Mouse (Mus musculus) liver, embryonic 16.5 days (tissue): ENCODE measurements at regions not wholly inside any gene's neighbourhood (a gene's known extent, or its start where the extent isn't known, plus 50 kb on each side); places are given as distances from the start of the nearest gene placed in this dataset.
"Not testable (repeated sequence)": the region's sequence is repeated elsewhere in the genome, so short reads cannot be mapped to it uniquely, and the experiment has no call there.

ENCODE experiments used
- ATAC-seq: fragments of 200-750 bp; cut with Nextera tagmentation; 2 replicates; pipeline ENCODE4 v1.8.0; 2017; ENCODE audit warnings: low read depth, mild to moderate bottlenecking, moderate number of reproducible peaks, moderate library complexity
- H3K27ac ChIP-seq: fragments of 300-500 bp; sonication (generic); 2 replicates; pipeline ENCODE4 v1.5.1; 2014; ENCODE audit warnings: mild to moderate bottlenecking, low read length
- H3K27me3 ChIP-seq: fragments of 300-500 bp; sonication (generic); 2 replicates; pipeline ENCODE4 v1.6.1; 2014; ENCODE audit warnings: low read depth, low read length, mixed read lengths; ENCODE audit not compliant: control insufficient read depth, insufficient read depth
- H3K36me3 ChIP-seq: fragments of 300-500 bp; sonication (generic); 2 replicates; pipeline ENCODE4 v1.6.1; 2014; ENCODE audit warnings: mild to moderate bottlenecking; ENCODE audit not compliant: control insufficient read depth, insufficient read depth
- H3K4me1 ChIP-seq: fragments of 300-500 bp; sonication (generic); 2 replicates; pipeline ENCODE4 v1.6.1; 2014; ENCODE audit warnings: low read depth, low read length, mixed read lengths; ENCODE audit not compliant: control insufficient read depth
- H3K4me2 ChIP-seq: fragments of 300-500 bp; sonication (generic); 2 replicates; pipeline ENCODE4 v1.6.1; 2014; ENCODE audit warnings: low read depth, low read length, mixed read lengths
- H3K4me3 ChIP-seq: fragments of 300-500 bp; sonication (generic); 2 replicates; pipeline ENCODE4 v1.5.1; 2014; ENCODE audit warnings: low read depth, mild to moderate bottlenecking, low read length
- H3K9ac ChIP-seq: fragments of 300-500 bp; sonication (generic); 2 replicates; pipeline ENCODE4 v1.6.1; 2014; ENCODE audit warnings: low read depth, low read length
- H3K9me3 ChIP-seq: fragments of 300-500 bp; sonication (generic); replicated peaks from 2 replicates; pipeline ENCODE4 v1.6.1; 2016; ENCODE audit warnings: low read length; ENCODE audit not compliant: control insufficient read depth
- WGBS: fragments of 180-500 bp; shearing (Covaris S2); extraction: QIAGEN DNeasy Blood & Tissue Kit; methylation state at CpG from one replicate; pipeline ENCODE4 v1.1.7; 2014; ENCODE audit not compliant: insufficient replicate concordance; 5-methylcytosine and 5-hydroxymethylcytosine counted together

DNA sequence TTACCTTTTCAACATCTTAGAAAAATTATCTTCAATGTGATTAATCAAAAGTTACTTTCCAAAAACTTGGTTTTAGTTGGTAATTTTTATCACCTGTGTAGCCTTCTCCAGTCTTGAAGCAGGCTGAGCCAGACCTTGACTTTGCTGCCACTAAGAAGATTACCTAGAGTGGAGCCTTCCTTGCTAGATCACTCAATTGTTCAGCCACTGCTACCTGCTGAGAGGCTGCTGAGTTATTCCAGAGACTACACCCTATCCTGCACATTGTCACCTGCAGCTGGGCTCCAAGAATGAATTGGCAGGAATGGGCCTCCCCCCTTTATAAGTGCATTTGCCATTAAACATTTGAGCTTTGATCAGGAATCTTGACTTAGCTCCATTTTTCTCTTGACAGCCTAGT is 360.4 kb downstream of the Trib2 start:
- not testable (repeated sequence) for H3K36me3 ChIP-seq, H3K4me1 ChIP-seq, H3K27ac ChIP-seq, ATAC-seq, H3K27me3 ChIP-seq, H3K9ac ChIP-seq, H3K9me3 ChIP-seq, H3K4me3 ChIP-seq, H3K4me2 ChIP-seq

DNA sequence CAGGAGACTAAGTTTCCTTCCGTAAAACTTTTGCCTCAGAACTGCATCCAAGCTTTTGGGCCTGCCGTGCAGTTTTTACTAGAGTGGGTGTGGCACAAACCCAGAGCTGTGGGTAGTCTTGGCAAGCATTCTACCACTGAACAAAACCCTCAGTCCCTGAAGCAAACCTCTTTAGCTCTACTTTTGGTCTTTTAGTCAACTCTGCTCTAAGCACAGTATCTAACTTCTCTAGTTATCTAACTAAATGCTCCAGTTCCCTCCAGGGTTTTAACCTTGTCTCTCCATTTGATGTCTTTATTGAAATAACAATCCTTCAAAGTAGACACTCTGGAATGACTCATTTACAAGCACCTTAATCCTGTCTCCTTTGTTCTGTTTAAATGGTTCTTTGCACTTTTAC is 361.0 kb downstream of the Trib2 start:
- H3K27me3 ChIP-seq: no peaks in the 10 kb centered on the region
- no peak for ATAC-seq
- no peak overlapping the region for H3K9ac ChIP-seq
- H3K4me1 ChIP-seq: no peaks in the 10 kb centered on the region
- H3K36me3 ChIP-seq: no peaks in the 10 kb centered on the region
- no peak overlapping the region for H3K4me2 ChIP-seq
- H3K4me3 ChIP-seq: no peak overlapping the region
- WGBS: 73% methylated on average over 2 of the region's 2 CpGs
- no peaks in the 10 kb centered on the region for H3K9me3 ChIP-seq
- H3K27ac ChIP-seq: no peak overlapping the region

DNA sequence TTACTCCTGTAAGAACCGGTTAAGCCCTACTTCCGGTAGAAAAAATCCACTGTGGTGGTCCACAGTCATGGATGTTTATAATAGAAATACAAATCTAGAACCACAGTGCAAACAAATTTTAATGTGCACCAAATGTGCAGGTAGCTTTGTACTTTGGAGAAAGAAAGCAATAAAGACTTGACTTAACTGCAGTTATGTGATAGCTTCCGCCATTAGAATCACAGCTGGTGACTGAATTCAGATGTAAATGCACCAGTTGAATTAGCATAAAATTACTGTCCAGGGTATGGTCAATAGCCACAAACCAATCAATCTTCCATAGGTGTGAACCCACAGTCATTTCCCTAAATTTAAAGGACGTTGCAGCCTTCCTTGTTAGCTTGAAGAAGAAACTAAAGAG is 367.2 kb downstream of the Trib2 start:
- WGBS: 65% methylated on average over 4 of the region's 4 CpGs
- Histone ChIP-seq H3K36me3 (no peaks in the 10 kb centered on the region), H3K9ac (no peak overlapping the region), H3K4me2 (no peak overlapping the region), H3K4me1 (no peaks in the 10 kb centered on the region), H3K9me3 (no peaks in the 10 kb centered on the region), H3K27ac (no peak overlapping the region), H3K27me3 (no peaks in the 10 kb centered on the region), H3K4me3 (no peak overlapping the region)
- no peak for ATAC-seq

DNA sequence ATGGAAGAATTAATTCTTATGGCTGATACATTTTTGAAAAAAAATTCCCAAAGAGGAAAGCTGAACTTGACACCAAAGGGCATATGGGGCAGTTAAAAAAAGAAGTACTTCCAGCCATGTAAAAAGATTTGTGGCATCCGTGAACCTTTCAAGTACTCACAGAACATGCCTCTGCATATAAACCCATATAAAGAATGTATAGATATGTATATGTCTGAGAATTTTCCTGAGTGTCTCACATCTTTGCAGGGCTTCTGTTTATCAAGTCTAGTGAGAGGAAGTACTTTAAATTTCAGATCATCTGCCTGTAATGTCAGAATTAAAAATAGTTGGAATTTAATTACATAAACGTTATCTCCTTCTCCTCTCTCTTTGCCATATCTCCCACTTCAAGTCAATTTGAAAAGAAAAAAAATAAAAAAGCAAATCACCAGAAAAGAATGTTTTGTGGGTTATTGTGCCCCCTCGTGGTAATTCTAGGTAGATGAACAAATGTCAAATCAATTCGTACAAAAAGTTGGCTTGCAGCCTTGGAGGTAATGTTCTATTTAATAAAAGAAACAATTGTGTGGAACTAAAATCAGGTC is 400.4 kb downstream of the Trib2 start:
- H3K4me1 ChIP-seq: no peaks in the 10 kb centered on the region
- H3K9ac ChIP-seq: no peak overlapping the region
- no peak overlapping the region for H3K4me3 ChIP-seq
- ATAC-seq: no peak
- H3K27ac ChIP-seq: no peak overlapping the region
- H3K9me3 ChIP-seq: no peaks in the 10 kb centered on the region
- H3K36me3 ChIP-seq: no peaks in the 10 kb centered on the region
- H3K4me2 ChIP-seq: no peak overlapping the region
- no peaks in the 10 kb centered on the region for H3K27me3 ChIP-seq
- WGBS: 17% methylated on average over 4 of the region's 4 CpGs

DNA sequence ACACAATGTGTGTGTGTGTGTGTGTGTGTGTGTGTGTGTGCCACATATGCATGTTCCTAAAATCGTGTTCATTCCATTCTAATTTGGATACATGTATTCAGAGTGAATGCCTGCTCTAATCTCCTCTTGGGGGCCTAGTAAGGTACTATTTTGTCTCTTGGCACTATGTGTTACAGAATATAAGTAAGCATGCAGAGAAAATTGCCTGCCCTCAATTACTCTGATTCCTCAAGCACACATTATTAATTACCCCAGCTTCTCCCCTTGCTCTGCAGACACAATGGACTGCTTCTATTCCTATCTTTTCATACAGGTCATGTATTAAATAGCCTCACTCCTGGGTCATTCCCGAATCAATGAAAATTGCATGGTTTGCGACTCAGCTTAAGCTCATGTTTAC is 406.3 kb downstream of the Trib2 start:
- no peak for ATAC-seq
- H3K9me3 ChIP-seq: no peaks in the 10 kb centered on the region
- H3K9ac ChIP-seq: no peak overlapping the region
- 53% methylated on average over 3 of the region's 3 CpGs for WGBS
- H3K36me3 ChIP-seq: no peaks in the 10 kb centered on the region
- no peak overlapping the region for H3K4me2 ChIP-seq
- H3K27ac ChIP-seq: no peak overlapping the region
- no peaks in the 10 kb centered on the region for H3K27me3 ChIP-seq
- H3K4me3 ChIP-seq: no peak overlapping the region
- H3K4me1 ChIP-seq: no peaks in the 10 kb centered on the region

DNA sequence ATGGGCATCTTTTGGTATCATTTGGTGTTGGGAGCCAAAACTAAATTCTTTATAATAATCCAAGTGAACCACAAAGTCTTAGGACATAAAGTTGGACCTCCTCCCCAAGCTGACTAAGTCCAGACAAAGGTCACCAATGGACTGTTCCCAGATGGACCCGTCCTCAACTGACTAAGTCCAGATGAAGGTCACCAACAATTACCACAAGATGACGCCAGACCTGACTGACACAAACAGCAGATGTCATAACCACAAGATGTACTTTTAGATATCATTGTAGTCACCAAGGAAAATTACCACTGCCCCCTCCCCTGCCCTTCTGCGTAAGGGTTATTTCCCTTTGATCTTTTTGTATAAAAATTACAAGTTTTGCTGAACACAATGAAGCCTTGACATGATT is 409.1 kb downstream of the Trib2 start:
- H3K9ac ChIP-seq, H3K4me1 ChIP-seq, H3K9me3 ChIP-seq, H3K27ac ChIP-seq, ATAC-seq, H3K4me2 ChIP-seq, H3K27me3 ChIP-seq, H3K4me3 ChIP-seq, H3K36me3 ChIP-seq: not testable (repeated sequence)
- 59% methylated on average over 3 of the region's 3 CpGs for WGBS

DNA sequence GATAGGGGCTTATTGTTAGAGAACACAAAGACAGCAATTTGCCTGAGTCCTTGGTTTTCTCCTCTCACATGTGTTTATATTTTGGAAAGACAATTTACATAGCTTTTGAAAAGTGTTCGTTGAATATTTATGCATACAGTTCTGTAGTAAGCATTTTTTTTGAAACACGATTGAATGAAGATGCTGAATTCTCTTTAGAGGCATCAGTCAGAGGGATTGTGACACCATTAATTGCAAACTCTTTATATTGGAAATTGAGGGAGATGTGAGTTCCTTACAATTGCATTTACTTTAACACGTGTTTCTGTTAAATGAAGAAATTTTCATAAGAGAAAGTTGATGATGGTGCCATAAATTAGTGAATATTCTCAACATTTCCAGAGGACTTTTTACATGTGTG is 424.1 kb downstream of the Trib2 start:
- Histone ChIP-seq H3K27ac (no peak overlapping the region), H3K4me3 (no peak overlapping the region), H3K4me2 (no peak overlapping the region), H3K4me1 (no peaks in the 10 kb centered on the region), H3K27me3 (no peaks in the 10 kb centered on the region), H3K9me3 (no peaks in the 10 kb centered on the region), H3K36me3 (no peaks in the 10 kb centered on the region), H3K9ac (no peak overlapping the region)
- WGBS: 65% methylated on average over 3 of the region's 3 CpGs
- ATAC-seq: no peak

DNA sequence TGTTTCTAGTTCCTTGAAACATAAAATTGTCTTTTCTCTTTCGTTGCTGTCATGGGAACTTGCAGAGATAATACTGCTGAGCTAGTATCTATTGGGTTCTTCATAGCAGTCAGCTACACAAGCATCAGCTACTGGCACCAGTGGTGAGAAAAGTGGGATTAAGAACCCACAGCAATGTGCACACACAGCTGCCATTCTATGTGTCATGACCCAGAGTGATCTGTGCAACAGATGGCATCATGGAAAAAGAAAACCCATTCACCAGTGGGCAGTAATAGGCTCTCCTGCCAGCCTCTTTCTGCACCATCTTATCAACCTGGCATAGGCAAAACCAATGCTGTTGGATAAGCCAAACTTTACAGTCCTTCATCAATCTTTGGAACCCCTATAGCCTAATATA is 428.1 kb downstream of the Trib2 start:
- Histone ChIP-seq H3K9me3 (no peaks in the 10 kb centered on the region), H3K36me3 (no peaks in the 10 kb centered on the region), H3K4me1 (no peaks in the 10 kb centered on the region), H3K4me2 (no peak overlapping the region), H3K4me3 (no peak overlapping the region), H3K27me3 (no peaks in the 10 kb centered on the region), H3K9ac (no peak overlapping the region), H3K27ac (no peak overlapping the region)
- WGBS: 30% methylated on average over 1 of the region's 1 CpGs
- no peak for ATAC-seq

DNA sequence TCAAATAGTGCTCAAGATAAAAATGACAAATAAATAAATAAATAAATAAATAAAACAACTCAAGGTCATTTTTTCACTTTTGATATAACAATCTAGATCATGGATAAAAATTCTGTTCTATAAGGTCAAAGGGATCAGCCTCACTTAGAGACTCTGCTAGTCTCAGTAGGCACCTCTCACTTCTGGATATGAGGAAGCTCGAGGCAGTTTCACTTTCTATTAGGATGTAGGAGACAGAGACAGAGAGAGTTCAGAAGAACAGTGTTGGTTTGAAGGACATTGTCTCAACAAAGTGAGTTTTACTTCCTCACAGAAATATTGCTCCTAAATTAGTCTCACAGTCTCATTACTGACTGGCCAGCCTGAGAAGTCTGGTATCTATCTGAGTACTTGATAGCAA is 458.9 kb downstream of the Trib2 start:
- Histone ChIP-seq H3K9ac (no peak overlapping the region), H3K4me1 (no peaks in the 10 kb centered on the region), H3K36me3 (no peaks in the 10 kb centered on the region), H3K27ac (no peak overlapping the region), H3K4me3 (no peak overlapping the region), H3K27me3 (no peaks in the 10 kb centered on the region), H3K4me2 (no peak overlapping the region), H3K9me3 (no peaks in the 10 kb centered on the region)
- WGBS: 36% methylated on average over 1 of the region's 1 CpGs
- no peak for ATAC-seq
